Mouse (Mus musculus) E14TG2a.4 (cell line): ENCODE measurements around the gene Sgpl1.

Experiments
- CTCF ChIP-seq: conservative IDR thresholded peaks from 2 replicates; pipeline ENCODE4 v1.5.1; 2014; ENCODE audit warnings: low read length
- POU5F1 ChIP-seq: IDR thresholded peaks from 2 replicates; pipeline ENCODE4 v1.6.1; 2014; ENCODE audit warnings: low read length, borderline replicate concordance

DNA sequence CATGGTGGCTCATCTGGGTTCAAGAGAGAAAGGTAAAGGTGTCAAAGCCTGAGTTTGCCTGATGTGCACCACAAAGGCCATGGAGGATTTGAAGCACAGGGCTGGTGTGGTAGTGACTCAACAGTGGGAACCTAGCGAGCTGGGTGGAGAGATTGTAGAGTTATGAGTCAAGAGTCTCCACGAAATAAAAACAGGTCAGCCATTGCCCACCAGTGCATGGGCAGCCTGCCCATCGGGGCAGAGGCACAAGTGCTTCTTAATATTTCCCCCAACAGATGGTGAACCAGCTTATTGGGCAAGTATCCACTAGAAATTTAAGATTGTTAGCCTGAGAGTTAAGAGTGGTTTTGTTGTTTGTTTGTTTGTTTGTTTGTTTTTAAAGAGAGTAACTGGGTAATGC lies 16.5 kb downstream of the Sgpl1 start:
- TF ChIP-seq CTCF = no peak
- TF ChIP-seq POU5F1 = no peak
